Mouse (Mus musculus): Measurements from ENCODE around the gene Scn8a.
A peak's percentile ranks its signal among the peaks of the same experiment; 100 is the strongest.
"Not testable (repeated sequence)": the region's sequence is repeated elsewhere in the genome, so short reads cannot be mapped to it uniquely, and the experiment has no call there.

The Scn8a gene

DNA sequence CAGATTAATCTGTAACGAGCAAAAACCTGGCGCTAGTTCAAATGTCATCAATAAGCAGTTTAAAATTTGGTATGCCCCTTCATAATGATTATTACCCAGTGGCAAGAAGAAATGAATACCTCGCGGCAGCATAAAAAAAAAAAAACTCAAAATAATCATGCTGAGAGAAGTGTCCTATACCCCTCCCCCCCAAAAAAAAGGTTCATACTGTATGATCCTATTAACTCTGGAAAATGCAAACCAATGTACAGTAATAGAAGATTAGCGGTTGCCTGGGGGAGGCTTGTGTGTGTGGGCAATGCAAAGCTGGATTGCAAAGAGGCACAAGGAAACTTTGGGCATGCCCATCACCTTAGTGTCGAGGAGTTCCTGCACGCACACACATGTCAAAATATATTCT is at the start of gene Scn8a:
Gene Scn8a (plus strand): TSS at position 301 of the 400 bp plus-strand sequence.
- no peak for DNase-seq

DNA sequence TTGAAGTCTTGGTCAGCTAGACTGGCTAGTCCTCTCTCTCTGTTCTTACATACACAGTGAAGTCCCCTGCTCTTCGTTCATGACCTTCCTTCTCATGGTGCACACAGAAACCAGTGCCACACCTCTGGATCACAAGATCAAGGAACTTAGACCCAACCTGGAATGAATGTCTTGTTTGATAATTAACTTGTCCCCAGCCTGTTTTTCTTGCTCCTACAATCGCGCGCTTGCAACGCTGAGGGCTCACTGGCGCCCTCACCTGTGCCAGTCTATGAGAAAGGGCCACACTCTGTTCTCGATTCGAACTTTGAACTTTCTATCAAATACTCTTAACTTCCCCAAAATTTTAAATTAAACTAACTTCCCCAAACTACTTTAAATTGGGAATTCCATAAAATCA is 47.8 kb upstream of the Scn8a start:
- peak; percentile 16 for DNase-seq

- not testable (repeated sequence) for DNase-seq
Measured at GRCm38 (mm10) chr15:100822370-100822769, 47.3 kb upstream of the Scn8a start.

DNA sequence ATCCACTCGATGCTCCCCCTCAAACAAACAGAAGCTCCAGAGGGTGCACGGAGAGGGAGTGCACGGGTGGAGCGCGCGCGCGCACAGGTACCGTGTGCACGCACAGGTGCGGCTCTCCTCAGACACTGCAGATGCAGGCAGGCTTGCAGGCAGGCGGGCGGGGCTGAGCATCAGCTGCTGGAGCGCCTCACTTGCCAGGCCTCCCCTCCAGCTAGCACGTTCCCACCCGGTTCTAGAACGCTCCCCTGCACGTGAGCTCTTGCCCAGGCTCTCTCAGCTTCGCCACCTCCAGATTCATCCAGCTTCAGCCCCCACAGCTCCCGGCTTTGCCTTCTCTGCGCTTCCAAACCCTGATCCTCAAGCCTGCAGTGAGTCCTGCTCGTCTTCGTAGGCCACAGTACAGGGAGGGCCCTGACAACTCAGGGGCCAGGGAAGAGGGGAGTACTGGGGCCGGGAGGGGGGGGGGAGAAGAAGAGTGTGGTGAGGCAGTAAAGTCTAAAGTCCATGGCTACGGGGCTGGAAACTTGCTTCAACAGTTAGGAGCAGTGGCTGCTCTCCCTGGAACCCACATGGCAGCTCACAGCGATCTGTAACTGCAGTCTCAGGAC is 44.3 kb upstream of the Scn8a start:
- no peak for DNase-seq

- DNase-seq = no peak
Measured at GRCm38 (mm10) chr15:100826076-100826475, 43.6 kb upstream of the Scn8a start.

DNA sequence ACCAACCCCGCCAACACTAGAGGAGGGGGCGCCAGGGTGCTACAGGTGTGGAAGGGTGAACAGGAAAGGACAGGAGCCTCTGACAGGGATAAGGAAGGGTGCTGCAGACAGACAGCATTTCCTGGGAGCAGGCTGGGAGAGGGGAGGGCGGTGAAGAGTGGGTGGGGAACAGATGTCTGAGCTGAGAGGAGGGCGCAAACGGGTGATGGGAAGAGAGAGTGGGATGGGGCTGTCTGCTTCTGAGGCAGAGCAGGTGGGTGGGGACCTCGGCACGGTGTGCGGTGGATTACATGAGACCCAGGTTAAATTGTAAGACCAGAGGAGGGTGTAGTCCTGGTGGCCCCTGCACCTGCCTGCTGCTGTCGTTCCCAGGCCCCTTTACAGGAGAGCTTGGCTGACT is 39.9 kb upstream of the Scn8a start:
- no peak for DNase-seq

- no peak for DNase-seq
Measured at GRCm38 (mm10) chr15:100830682-100831081, 39.0 kb upstream of the Scn8a start.

GRCm38 (mm10) chr15:100832144-100832543 is 37.5 kb upstream of the Scn8a start:
- DNase-seq = no peak

DNA sequence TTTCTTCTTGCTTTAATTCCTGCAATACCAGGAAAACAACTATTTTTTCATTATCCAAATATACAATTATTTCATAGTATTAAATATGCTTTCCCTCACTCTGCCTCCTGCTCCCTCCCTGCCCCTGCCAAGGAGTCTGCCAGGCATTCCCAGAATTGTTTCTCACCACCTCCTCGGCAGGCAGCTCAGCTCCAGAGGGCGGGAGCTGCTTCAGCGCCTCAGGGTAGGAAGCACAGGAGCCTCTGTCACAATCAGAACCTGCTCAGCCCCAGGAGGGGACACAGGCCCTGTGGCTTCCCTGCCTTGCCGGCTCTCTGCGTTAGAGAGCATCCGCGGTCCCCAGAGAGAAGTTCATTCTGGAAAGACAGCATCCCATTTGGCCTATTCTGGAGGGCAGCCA is 36.9 kb upstream of the Scn8a start:
- no peak for DNase-seq

DNA sequence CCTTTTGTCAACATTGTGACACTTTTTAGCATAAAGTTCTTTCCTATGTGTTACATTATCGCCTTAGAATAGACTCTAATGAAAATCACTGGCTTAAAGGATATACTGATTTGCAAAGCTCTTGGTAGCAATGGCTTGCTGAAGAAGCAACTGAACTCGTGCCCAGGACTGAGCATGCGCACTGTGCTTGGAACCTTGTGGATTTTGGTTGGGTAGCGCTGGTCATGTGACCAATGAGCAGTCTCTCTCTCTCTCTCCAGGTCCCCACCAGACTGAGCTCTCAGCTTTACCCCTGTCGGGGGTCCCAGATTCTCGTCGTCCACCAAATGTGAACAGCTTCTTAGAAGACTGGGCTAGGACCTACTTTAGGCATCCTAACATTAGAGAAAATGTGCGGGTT is 32.9 kb upstream of the Scn8a start:
- DNase-seq = no peak

GRCm38 (mm10) chr15:100838607-100839207 is 31.0 kb upstream of the Scn8a start:
- peak; percentile 72 for DNase-seq

DNA sequence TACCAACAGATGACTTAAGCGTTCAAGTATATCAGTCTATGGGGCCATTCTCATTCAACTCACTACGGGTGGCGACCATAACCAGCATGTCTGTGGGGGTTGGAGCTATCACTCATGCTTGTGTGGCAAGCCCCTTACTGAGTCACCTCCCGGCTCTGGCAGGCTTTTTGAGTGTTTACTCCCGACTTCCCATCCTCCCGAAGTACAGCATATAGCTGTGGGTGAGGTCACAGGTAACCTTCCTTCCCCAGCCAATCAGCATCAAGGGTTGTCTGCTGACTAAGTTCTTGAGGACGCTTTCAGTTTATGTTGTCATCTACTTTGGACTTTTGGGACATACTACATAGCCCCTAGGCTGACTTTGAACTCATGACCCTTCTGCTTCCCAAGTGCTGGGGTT is 25.3 kb upstream of the Scn8a start:
- no peak for DNase-seq

- peak; percentile 66 for DNase-seq
Measured at GRCm38 (mm10) chr15:100845049-100845879, 24.4 kb upstream of the Scn8a start.

DNA sequence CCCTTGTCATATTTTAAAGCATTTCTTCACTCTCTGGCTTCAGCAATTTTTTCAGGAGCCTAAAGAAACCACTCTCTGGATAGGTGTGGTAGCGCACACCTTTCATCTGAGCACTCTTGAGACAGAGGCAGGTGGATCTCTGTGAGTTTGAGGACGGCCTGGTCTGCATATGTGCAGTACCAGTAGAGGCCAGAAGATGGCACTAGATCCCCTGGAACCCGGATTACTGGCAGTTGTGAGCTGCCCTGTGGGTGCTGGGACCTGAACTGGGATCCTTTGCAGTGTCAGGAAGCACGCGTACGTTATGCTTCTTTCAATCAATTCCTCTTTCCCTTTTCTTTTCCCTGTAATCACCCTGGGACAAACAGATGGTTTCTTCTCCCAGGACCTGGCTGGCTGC is 22.5 kb upstream of the Scn8a start:
- DNase-seq = no peak

DNA sequence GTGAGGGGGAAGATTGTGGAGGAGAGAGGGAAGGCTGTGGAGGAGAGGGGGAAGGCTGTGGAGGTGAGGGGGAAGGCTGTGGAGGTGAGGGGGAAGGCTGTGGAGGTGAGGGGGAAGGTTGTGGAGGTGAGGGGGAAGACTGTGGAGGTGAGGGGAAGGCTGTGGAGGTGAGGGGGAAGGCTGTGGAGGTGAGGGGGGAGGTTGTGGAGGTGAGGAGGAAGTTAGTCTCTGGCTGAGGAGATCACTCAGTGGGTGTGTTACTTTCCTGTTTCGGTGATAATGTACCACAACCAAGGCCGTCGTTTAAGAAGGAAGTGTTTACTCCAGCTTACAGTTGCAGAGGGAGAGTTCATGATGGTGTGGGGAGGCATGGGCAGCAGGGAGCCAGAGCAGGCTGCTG is 12.1 kb upstream of the Scn8a start:
- DNase-seq = no peak

DNA sequence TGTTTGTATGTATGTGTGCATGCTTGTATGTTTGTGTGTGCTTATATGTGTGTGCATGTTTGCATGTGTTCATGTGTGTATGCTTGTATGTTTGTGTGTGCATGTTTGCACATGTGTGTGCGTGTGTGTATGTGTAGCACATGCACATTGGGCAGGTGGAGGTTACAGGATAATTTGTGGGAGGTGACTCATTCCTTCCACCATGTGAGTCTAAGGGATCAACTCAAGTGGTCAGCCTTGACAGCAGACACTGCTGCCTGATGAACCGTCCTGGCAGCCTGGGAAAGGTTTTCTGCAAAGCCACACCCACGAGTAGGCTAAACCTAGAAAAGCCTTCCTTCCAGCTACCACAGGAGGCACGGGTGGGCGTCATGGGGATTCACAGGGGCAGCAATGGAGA is 8.8 kb upstream of the Scn8a start:
- no peak for DNase-seq

DNA sequence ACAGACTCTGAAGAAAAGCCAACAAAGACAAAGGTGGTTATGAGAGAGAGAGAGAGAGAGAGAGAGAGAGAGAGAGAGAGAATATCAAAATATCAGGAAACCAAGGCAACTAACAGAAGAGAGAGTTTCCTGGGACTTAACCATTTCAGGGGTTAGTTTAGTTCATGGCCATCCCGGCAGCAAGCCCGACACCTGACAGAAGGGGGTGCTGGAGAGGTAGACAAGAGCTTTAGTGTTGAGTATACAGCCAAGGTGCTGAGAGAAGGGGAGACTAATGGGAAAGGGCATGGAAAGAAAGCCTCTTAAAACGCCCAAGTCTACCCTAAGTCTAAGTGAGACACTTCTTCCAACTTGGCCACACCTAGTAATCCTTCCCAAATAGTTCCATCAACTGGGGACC is 4.1 kb upstream of the Scn8a start:
- DNase-seq = no peak

- peak; percentile 14 for DNase-seq
Measured at GRCm38 (mm10) chr15:100870001-100870774, 530 bp downstream of the Scn8a start.

GRCm38 (mm10) chr15:100870775-100871106 is 1.1 kb downstream of the Scn8a start:
- no peak for DNase-seq

DNA sequence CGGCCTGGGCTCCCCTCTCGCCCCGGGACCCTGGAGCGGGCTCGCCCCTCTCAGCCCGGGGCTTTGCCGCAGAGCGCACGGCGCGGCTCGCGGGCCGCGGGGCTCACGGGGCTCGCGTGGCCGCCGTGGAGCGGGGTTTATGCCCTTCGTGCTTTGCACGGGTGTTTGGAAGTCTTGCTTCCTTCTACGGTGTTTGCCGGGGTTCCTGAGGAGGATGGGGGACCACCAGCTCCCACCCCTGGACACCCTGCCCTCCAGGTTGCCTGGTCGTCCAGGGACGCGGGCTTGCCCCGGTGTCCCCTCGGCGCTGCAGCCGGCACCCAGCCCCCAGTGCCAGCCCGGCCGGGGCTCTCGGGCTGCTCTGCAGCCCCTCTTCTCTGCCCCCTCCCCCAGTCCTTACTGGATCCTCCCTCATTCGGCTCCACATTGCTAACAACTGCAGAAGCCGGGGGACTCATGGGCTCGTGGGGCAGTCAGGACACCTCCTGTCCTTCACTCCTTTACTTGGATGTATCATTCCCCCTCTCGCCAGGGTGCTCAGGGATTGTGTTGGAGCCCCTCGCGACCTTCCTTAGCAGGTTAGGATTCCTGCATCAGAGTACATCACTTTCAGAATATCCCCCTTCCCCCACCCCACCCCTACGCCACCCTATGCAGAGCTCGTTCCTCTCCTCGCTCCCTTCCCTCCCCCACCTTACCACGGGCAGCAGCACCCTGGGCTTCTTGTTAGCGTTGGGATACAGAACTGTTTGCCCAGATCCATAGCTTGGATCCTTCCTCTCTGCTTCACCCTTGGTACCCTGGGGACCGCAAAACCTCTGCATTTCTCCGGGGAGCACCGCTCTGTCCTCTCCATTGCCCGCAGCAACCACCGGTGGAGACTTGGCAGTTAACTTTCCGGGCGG is 1.7 kb downstream of the Scn8a start:
- no peak for DNase-seq

DNA sequence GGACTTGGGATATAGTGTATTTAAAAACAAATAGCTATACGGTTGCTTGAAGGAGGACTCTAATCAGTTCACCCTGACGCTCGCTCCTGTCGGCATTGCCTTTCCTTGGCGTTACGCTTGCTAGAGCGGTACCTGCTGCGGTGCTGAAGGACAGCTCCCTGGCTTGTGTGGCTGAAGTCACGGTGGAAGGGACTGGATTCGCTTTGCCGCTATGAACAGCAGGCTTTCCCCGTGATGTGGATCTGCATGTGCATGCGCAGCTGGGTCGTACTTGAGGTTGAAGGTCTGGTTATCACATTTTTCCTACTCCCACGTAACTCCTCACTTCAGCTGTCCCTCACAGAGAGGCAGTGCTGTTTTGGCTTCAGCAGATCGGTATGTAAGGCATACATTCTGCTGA is 3.5 kb downstream of the Scn8a start:
- peak; percentile 79 for DNase-seq

GRCm38 (mm10) chr15:100879073-100879472 is 9.4 kb downstream of the Scn8a start:
- DNase-seq = no peak
